Mouse (Mus musculus) liver, postnatal 0 days (tissue): Measurements from ENCODE around the gene Fdps.

ENCODE experiments used
- CTCF ChIP-seq: sonication (generic); IDR thresholded peaks from 2 replicates; pipeline ENCODE4 v1.5.1; 2016; ENCODE audit warnings: antibody characterized with exemption, low read depth
- EP300 ChIP-seq: IDR thresholded peaks from 2 replicates; pipeline ENCODE4 v1.6.1; 2016; ENCODE audit warnings: antibody characterized with exemption, low read depth, mild to moderate bottlenecking

DNA sequence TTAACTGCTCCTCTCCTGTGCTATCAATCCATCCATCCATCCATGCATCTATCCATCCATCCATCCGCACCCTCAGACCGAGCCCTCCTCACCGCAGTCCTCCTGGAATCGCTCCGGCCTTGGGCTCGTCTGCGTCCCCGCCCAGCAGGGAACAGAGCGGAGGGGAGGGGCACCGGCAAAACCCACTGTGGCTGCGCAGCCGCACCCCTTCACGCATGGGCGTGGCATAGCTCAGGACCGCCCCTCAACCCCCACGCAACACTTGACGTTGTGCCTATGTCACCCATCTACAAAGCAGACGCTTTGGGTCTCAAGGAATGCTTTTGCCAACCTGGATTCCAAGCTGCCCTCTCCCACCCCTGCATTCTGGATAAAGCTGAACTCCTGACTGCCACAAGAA is 8.6 kb downstream of the Fdps start, which contains the start of gene Rusc1:
- TF ChIP-seq CTCF: no peak
- no peak for TF ChIP-seq EP300
